Mouse (Mus musculus): ENCODE data around the gene Cic. TPM values are rescaled to one million over a fixed set of nuclear protein-coding genes. Genes with fewer than 3 reads are reported as not detected.

Cic gene
- 92.4 and 104 TPM in 2 replicates for polyA plus RNA-seq (2012; rRNA removed)

DNA sequence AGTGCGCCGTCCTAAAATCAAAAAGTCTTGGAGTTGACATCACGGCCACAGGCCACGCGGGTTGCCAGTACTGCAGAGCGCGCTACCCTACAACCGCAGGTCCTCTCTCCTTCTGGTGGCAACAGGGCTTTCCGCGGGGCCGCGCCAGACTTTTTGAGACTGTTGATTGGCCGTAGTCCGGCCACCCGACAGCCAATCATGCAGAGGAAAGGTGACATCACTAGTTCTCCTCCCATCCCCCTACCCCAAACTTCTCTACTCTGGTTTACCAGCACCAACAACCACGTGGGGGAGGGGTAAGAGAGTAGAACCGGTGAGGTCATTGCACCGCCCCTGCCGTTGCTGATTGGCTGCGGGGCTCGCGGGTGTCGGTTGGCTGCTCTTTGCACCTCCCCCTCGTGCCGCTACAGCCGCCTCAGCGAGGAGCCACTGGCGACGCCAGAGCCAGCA is at the start of gene Cic:
Cic (plus strand) TSS at position 404 of the 450 bp plus-strand sequence.
- peak; percentile 99 to 100 for DNase-seq (ENCODE audit: extremely low spot score in 1 of 2, low spot score in 1 of 2)

DNA sequence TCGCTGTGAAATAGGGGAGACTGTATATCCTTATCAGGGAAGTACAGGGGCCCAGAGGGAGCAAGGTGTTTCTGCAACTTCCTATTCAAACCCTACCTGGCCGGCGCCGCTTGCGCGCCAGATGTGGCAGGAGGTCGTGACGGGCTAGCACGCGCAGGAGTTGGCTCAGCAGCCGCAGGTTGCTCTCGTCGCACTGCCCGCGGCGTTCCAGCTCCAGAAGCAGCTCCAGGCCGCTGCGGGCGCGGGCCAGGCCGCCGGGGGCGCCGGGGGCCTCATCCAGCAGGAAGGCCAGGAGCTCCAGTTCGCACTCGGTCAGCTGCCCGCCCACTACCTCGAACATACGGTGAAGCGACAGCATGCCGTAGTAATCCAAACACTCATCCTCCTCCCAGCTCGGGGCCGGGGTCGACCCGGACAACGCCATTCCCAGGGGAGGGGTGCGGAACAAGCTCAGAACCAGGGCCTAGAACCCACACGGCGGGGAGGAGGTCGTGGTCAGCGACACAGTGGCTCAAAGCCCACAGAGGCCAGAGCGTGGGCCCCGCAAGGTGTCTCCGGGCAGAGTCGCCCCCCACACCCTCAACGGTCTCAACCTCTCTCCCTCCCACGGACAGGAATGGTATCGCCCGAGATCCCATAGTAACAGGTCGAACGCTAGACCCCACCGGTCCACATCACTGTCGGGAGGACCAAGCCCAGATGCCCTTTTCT is 48.6 kb upstream of the Cic start:
- DNase-seq (ENCODE audit: extremely low spot score in 1 of 2, low spot score in 1 of 2), result peak in 1 of 2 experiments; percentile 50

DNA sequence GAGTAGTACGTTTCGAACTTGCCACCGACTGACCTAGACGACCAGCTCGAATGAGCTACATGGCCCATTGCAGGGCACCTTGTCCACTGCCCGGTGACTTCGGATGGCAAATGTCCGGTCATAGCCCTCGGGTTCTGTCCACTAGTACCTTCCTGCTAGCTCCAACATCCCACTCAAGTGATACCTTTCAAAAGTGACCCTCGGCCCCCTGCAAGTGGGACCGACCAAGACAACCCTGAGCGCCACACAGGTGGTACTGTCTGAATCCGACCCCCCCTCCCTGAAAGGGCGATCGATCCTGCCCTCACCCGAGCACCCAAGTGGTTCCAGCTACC is 48.1 kb upstream of the Cic start:
- DNase-seq (ENCODE audit: extremely low spot score in 1 of 2, low spot score in 1 of 2), result no peak

DNA sequence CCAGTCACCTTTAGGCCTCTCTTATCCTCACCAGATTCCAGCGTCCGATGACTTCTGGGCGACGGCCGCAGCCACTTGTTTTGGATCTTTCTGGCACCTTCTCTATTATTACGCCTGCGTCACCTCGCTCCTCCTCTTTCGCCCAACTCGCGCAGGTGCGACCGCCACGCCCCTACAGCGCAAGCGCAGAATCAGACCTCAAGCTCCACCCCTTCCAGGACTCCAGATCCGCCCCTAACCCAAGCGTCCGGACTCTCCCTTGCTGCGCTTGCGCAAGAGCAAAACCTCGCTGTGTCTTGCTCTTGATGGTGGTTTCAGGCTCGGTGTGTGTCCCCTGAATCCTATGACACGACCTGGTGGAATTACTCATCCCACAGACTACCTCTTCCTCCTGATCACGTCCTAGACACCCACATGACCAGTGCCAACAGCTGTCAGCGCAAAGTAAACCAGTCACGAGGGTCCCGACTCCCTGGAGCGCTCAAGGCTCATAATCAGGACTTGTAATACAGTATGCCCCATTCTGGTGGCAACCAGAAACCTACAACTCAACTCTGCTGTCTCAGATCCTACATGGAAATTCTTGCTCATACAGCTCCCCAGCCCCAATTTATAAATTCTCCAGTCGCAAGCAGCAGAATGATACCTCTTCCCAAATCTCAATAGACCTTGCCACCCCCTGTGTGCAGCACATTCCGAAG is 47.6 kb upstream of the Cic start:
- peak; percentile 93 to 97 for DNase-seq (ENCODE audit: extremely low spot score in 1 of 2, low spot score in 1 of 2)

DNA sequence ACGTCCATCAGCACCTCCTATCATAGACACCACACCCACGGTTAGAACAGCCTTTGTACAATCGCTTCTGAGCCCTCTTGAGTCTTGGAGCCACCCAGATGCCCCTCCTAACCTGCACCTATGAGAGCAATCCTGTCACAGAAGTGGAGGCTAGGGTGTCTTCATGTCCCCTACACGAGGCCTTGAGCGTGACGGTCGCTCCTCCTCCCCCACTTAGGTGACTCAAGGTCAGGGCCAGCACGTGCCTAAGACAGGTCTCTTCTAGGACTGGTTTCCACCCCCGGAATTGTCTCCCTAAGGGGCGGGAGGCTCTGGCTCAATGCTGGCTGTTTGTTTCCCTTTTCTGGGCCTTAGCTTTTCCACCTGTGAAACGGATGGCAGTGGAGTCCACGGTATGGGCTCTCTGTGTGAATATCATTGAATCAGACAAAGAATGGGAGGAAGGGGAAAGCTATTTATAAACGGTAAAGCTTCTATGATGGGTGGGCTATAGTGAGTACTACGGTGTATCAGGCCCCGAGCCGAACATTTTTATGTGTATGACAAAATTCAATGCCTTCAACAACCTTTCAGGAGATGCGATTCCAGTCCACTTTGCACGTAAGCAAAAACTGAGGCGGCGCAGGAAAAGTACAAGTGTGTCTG is 46.9 kb upstream of the Cic start, which contains the start of gene Dedd2:
Dedd2 (minus strand) TSS at position 159 of the 645 bp plus-strand sequence.
- peak in 1 of 2 experiments; percentile 25 for DNase-seq (ENCODE audit: extremely low spot score in 1 of 2, low spot score in 1 of 2)

DNA sequence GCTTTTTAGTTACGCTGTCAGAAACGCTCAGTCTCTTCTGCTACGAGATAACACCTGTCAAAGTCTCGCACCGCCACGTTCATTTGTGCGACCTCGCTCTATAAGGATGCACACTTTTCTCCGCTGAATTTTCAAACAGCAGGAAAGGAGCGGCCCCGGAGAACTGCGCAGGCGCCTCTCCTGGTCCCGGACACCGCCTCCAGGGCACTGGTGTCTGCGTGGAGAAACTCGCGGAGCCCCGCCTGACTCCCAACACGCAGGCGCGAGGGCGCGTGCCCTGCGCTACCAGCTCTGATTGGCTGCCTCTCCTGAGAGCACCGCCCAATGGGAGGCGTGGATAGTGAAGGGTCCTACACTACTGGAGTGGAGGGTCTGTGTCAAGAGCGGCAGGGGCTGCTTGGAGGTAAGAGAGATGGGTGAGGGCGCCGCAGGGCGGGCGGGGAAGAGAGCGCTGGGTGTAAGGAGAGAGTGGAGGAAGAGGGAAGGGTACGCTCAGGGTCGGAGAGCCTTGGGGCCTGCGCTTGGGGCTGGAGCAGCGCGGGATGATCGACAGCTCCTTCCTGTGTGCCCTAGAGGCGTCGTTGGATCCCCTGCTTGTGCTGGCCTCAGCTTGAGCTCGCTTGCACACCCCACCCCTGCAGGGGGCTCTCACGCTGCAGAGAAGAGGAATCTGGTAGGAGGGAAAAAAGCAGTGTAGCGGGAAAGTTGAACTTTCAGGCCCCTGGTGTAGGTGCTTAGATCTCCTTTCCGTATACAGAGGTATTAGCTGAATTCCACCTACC is 46.2 kb upstream of the Cic start, which contains the start of gene Zfp526:
Zfp526 (plus strand) TSS at position 324 of the 782 bp plus-strand sequence.
- peak; percentile 95 to 98 for DNase-seq (ENCODE audit: extremely low spot score in 1 of 2, low spot score in 1 of 2)

DNA sequence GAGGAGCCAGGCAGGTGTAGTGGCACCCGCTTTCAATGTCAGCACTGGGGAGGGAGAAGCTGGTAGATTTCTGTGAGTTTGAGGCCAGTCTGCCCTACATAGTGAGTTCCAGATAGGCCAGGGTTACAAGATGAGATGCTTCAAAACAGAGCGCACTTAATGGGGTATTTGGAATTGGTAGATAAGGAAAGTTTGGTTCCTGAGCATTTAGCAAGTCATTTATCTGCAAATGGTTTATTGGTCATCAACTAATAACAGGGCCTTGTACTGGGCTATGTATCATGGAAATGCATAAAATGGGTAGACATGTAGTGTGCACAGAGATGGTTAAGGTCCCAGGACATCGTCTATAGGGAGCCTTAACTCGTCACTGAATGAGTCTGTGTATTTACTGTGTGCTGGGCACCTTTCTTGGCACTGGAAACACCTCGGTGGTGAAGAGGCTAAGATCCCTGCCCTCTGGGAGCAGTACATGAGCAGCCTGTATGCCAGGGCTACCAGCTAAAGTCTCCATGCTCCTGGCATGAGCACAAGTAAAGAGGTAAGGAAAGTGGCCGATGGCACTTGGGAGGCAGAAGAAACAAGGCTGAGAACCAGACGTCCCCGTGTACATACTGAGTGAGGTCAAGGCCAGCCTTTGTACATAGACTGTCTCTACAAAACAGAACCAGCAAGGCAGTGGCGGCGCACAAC is 45.1 kb upstream of the Cic start:
- no peak for DNase-seq (ENCODE audit: extremely low spot score in 1 of 2, low spot score in 1 of 2)

DNA sequence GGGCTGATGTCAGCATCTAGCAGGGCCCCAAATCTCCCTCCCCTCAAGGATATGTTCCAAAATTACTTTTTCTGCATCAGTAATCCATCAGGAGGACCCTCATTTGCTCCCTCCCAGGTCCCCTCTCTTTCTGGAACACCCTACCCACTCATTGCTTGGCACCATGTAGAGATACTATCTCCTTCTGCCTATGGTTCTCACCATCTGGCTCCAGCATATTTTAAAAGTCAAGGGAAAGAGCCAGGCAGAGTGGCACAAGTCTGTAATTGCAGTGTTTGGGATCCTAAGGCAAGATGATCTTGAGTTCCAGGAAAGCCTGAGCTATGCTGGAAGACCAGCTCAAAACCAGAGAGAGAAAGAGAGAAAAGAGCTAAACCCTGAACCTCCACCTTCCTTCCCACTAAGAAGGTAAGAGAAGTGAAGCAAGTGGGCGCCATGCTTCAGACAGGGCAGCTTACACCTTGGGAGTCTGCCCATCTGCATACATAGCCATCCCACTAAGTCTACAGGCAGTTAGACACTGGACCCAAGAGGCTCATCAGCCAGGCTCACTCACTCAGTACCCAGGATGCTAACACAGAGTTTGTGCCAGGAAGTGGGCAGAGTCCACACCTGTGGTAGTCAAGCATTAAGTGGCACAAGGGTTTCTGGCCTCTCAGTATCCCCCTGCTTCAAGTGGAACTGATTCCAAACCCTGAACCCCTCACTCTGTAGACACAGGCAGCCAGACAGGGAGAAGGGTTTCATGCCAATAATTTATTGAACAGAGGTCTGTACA is 39.8 kb upstream of the Cic start:
- peak in 1 of 2 experiments; percentile 42 for DNase-seq (ENCODE audit: extremely low spot score in 1 of 2, low spot score in 1 of 2)

DNA sequence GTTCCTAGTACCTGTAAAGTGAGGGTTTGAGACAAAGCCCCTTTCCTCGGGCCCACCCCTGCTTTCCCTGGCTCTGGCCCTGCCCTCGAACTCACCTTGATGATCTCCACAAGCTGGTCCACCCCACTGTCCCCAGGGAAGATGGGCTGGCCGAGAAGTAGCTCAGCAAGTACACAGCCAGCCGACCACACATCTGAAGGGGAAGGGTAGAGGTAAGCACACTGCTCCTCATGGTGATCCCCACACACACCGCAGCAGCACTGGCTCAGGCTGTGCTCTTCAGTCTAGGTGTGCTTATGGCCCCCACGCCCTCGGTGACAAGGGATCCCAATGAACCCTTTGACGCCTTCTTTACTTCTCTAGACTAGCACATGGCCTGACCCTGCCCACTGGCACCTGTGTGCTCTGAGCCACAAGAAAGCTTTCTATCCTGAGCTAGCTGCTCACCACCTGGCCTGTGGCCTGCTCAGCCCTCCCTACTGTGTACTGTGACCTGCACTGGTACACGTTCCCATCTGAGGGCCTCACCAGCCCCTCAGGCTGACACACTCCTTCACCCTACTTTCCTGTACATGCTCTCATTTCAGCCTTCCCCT is 36.7 kb upstream of the Cic start:
- DNase-seq (ENCODE audit: extremely low spot score in 1 of 2, low spot score in 1 of 2), result no peak

DNA sequence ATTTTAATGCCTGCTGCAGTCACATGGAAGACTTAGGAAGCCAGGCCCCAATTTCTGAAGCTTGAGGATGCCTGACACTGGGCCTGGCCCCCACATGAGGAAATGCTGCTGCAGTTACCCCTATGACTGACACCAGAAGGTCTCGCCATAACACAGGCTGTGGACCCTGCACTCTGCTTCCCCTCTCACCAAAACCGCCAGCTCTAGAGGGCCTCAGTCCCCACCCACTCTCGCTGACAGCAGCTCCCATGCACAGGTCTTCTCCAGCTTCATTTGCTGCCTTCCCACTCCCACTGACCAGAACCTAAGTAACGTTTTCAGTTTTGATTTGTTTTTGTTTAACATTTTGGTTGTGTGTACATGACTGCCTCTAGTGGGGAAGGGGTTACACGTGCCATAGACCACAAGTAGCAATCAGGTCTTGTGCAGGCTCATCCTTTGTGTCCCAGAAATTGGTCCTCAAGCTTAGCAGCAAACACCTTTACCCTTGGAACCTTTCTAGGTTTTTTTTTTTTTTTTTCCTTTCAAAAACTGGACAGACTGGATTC is 35.3 kb upstream of the Cic start:
- no peak for DNase-seq (ENCODE audit: extremely low spot score in 1 of 2, low spot score in 1 of 2)

DNA sequence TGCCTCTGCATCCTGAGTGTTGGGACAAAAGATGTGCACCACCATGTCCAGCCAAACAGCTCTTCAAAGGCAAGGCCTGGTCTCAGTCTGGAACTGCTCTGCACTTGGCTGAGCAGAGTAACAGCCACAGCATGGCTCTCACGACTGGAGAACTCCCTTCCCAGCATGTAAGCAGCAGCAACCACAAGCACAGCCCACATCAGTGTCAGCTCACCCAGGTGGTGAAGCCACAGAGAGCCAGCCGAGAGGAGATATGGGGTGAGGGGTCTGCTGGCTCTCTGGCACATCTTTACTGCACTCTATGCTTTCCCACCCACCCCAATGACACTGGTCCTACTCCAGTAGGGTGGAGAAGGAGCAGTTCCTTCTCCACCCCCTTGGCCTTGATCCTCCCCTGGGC is 34.4 kb upstream of the Cic start:
- DNase-seq (ENCODE audit: extremely low spot score in 1 of 2, low spot score in 1 of 2), result no peak

DNA sequence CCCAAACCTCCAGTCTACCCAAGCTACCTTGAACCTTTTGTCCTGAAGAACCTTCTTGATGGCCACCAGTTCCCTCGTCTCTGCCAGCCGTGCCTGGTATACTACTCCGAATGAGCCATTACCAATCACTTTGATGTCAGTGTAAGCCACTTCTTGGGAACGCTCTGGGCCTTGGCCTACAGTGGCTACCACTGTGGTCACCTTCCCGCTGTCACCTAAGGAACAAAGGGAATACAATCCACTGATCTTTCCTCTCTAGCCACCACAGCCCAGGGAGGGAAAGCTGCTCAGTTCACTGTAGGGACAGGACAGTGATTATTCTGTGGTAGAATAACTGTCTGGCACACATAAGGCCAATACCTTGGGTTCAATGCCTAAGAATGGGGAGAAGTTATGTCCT is 32.0 kb upstream of the Cic start:
- no peak for DNase-seq (ENCODE audit: extremely low spot score in 1 of 2, low spot score in 1 of 2)

DNA sequence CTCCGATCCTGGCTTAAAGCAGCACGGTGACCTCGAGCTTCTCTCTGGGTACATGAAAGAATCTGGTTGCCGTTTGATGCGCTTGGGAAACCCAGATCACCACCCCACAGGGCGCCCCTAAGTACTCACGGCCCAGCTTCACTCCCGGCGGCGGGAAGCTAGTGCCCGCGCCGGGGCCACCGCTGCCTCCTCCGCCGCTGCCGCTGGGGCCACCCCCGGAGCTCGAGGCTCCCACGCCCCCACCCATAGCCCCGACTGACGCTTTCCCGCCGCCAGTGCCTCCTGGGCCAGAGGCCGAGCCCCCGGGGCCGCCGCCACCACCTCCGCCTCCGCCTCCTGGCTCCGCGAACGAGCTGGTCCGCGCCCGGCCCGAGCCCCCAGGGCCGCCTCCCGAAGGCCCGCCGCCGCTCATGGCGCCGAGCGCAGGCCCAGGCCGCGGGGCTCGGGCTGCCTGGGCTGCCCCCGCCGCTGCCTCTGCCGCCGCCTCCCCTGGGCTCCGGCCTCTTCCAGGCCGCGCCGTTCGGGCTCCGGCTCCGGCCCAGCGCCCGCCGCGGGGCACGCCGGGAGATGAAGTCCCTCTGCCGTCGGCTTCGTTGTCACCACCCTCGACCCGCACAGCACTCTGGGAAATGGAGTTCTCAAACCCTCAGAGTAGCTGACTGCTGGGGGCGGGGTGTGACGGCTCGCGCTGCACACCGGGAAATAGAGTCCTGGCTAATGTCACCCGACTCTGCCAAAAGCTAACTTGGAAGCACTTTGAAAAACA is 30.1 kb upstream of the Cic start, which contains the start of gene Gsk3a:
Gsk3a (minus strand) TSS at position 603 of the 766 bp plus-strand sequence.
- DNase-seq (ENCODE audit: extremely low spot score in 1 of 2, low spot score in 1 of 2), result peak; percentile 97 to 99

DNA sequence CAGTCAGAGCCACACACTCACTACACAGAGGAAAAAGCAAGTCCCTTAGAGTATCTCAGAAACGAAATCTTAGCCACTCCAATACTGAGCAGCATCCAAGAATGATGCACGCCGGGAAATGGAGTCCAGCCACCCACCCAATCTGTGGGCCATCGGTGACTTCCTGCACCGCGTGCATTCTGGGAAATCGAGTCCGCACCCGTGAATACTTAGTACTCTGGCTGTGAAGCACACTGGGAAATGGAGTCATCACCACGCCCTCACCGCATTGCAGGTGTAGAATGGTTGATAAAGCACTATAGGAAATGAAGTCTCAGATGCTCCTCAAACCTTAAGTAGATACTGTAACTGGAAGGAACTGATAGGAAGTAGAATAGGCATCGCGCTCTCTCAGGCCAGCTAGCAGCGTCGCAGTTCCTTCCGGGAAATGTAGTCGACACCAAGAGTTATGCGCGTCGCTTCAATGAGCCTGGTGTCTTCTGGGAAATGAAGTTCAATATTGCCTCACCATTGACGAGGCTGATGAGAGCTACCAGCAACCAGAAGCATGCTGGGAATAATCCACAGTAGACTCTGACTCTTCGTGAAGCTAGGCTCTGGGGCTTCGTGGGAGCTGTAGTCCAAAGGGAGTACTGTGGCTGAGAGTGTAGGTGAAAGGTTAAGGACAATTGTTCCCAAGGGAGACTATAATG is 29.3 kb upstream of the Cic start:
- peak; percentile 96 for DNase-seq (ENCODE audit: extremely low spot score in 1 of 2, low spot score in 1 of 2)

DNA sequence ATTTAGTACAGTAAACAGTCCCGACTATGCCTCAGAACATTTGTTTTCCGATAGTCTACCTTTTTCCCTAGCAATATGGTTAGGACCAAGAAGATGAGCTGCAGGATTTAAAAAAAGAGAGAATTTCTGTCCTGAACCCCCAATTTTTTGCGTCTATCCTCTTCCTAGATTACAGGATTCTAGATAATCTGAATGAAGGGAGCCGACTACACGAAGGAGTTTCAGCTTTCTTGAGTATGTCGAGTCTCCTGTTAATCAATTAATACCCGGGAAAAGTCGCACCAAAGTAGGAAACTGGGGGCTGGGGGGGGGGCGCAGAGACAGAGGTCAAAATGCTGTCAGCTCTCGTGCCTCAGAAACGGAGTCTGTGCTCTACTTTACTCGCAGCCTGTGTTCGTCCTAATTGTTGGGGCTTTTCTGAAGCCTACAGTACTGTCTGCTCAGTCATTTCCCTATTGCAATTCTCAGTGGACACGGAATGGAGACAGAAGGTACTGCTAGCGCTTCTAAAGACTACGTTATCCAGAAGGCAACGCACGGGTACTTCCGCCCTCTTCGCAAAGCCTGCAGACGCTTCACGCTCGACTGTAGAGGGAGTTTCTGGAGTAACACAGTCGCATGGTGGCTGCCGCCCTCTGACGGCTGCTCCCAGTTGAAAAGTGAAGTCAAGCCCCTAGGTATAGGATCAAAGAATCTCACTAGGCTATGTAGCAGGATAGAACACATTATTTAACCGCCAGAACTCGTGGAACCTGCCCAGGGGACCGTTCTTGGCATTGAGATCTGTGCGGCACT is 28.5 kb upstream of the Cic start:
- DNase-seq (ENCODE audit: extremely low spot score in 1 of 2, low spot score in 1 of 2), result peak; percentile 88 to 93

DNA sequence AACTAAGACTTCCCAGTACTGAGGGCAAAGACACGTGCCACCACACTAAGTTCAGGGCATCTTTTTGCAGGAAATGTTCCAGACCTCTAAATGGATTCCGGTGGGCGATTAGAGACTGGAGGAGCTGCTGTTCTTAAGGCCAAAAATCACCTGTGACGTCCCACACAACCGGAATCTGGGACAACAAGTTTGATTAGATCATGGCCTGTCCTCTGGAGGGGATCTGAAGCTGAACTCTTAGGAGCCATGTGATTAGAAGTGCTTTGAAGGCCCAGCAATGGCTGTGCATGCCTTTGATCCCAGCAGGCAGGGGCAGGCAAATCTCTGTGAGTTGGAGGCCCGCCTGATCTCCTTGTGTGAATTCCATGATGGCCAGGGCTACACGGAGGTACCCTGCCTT is 26.9 kb upstream of the Cic start:
- DNase-seq (ENCODE audit: extremely low spot score in 1 of 2, low spot score in 1 of 2), result no peak
